Mouse (Mus musculus) olfactory bulb, adult 2 months (tissue): Measurements from ENCODE around the gene Xcl1. TPM values are rescaled to one million over a fixed set of nuclear protein-coding genes. Genes with fewer than 3 reads are reported as not detected.

Source experiments
- H3K27ac ChIP-seq: fragments of 200-500 bp; 2 replicates; pipeline ENCODE4 v1.5.1; 2012; ENCODE audit warnings: low read depth, low read length; ENCODE audit not compliant: insufficient read depth
- H3K4me1 ChIP-seq: fragments of 200-500 bp; 2 replicates; pipeline ENCODE4 v1.6.1; 2012; ENCODE audit warnings: low read length; ENCODE audit not compliant: control insufficient read depth, insufficient read depth
- H3K4me3 ChIP-seq: fragments of 200-500 bp; 2 replicates; pipeline ENCODE4 v1.5.1; 2012; ENCODE audit warnings: mild to moderate bottlenecking, low read depth, low read length, moderate library complexity; ENCODE audit not compliant: insufficient read depth
- CTCF ChIP-seq: fragments of 200-500 bp; IDR thresholded peaks from 2 replicates; pipeline ENCODE4 v1.5.1; 2012; ENCODE audit warnings: low read depth, mild to moderate bottlenecking, low read length, moderate library complexity; ENCODE audit not compliant: insufficient read depth
- POLR2A ChIP-seq: fragments of 200-500 bp; IDR thresholded peaks from 2 replicates; pipeline ENCODE4 v1.6.1; 2012; ENCODE audit warnings: mild to moderate bottlenecking, low read depth, low read length, moderate library complexity; ENCODE audit not compliant: insufficient read depth
- WGBS: fragments of 180-500 bp; shearing (Covaris S2); methylation state at CpG from one replicate; pipeline ENCODE4 v1.1.7; 2018; 5-methylcytosine and 5-hydroxymethylcytosine counted together
- polyA plus RNA-seq: library from polyadenylated mRNA; stranded (reverse); fragments of >200 nt; gene quantifications from 2 replicates; pipeline ENCODE4 v1.2.4, GENCODE M21; 2012; ENCODE audit warnings: low replicate concordance; ENCODE audit not compliant: missing spikeins, insufficient read depth, insufficient read length

Xcl1 gene
- polyA plus RNA-seq, 1 experiment, result not detected

DNA sequence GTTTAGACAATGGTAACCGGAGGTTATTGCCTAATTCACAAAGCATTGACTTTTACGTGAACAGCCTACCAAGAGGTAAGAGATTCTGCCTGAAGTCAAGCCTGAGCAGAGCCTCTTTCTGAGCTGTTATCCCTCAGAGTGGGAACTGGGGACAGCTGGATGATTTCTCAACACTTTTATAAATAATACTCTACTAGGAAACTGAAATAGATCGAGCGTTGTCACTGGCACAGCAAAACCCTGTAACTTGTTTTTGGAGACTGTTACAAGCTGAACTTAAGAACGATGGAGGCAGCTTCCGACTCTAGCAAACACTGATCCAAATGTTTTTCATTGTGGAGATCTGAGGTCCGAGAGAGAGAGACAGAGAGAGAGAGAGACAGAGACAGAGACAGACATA, 4.2 kb downstream of the Xcl1 start:
- Histone ChIP-seq H3K4me3 (no peak overlapping the region), H3K27ac (no peak overlapping the region), H3K4me1 (peaks cover 4% of the 10 kb centered on the region)
- 82% methylated on average over 7 of the region's 7 CpGs for WGBS
- no peak for TF ChIP-seq POLR2A
- TF ChIP-seq CTCF, result no peak

- Histone ChIP-seq H3K4me3 (no peak overlapping the region), H3K4me1 (peaks cover 2% of the 10 kb centered on the region), H3K27ac (no peak overlapping the region)
- TF ChIP-seq POLR2A (no peak), CTCF (no peak)
- 88% methylated on average over 3 of the region's 3 CpGs for WGBS
These were observed 5.3 kb downstream of the Xcl1 start for GRCm38 (mm10) chr1:164930006-164930405.

DNA sequence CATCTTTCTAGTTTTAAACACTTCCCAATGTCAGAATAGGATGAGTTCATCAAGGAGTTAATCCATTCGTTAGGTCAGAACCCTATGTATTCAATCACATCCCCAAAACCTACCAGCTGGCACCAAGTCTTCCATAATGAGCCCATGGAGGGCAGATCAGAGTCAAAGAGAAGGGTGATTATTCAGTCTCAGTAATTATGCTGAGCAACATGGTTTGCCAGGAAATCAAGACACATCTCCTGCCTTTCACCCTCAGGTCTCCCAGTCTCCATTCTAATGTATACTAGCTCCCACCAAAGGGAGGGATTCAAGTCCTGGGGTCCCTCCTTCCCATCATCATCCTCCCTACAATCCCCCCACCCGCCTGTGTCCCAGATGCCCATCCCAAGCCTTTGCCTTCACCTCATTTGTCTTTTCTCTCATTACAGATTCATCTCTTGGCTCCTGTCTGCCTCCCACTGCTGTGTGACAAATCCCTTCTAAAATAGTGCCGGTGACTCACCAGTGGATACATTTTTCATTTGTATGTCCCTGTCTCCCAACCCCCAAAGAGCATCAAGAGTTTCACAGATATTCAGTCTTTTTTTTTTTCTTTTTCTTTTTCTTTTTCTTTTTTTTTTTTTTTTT, 8.7 kb downstream of the Xcl1 start:
- H3K4me1 ChIP-seq, result peaks cover 2% of the 10 kb centered on the region
- TF ChIP-seq CTCF (no peak), POLR2A (no peak)
- WGBS, result 46% methylated on average over 3 of the region's 3 CpGs
- H3K27ac ChIP-seq, result peak overlapping the region; percentile 71
- H3K4me3 ChIP-seq, result no peak overlapping the region

- Histone ChIP-seq H3K4me3 (no peak overlapping the region), H3K4me1 (no peaks in the 10 kb centered on the region), H3K27ac (no peak overlapping the region; the same call in 1 of the 2 replicates)
- 57% methylated on average over 4 of the region's 4 CpGs for WGBS
- no peak for TF ChIP-seq POLR2A
- TF ChIP-seq CTCF, result peak; percentile 56
These were observed 30.3 kb downstream of the Xcl1 start for GRCm38 (mm10) chr1:164905047-164905446.

DNA sequence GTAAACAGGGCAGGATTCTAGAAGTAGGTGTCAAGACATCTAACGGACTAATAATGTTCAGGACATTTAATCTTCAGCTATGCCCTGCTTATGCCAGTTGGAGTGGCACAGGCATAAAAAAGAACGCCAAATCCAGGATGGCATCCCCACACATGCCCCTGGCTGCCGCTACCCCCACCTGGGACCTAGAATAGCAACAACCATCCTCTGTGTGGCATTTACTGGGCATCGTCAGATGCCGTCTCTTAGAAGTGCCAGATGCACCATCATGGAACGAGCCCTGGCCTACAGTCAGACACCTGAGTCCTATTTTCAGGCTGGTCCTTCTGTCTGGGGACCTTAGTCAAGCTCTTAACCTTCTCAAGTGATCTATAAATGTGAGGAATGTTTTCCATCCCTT, 34.6 kb downstream of the Xcl1 start:
- WGBS, result 86% methylated on average over 6 of the region's 6 CpGs
- Histone ChIP-seq H3K4me3 (no peak overlapping the region), H3K4me1 (peaks cover 11% of the 10 kb centered on the region), H3K27ac (0 out of 2 replicates have a peak overlapping the region, but pooled peaks have one; percentile 12)
- TF ChIP-seq CTCF (no peak), POLR2A (no peak)

DNA sequence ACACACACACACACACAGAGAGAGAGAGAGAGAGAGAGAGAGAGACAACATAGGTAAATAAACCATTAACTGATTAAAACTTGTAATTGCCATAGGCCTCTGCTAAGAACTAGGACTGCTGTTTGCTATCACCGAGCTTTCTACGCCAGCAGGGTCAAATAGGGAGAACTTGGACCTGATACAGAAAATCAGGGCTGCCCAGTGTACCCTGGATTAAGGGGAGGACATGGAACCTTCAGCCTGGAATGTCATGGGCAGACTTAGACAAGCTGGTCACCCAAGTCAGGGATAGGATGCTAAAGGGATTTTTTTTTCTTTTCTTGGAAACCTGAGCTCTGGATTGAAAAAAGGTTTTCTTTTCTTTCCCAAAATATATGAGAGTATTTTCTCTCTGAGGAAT, 35.1 kb downstream of the Xcl1 start:
- TF ChIP-seq POLR2A (no peak), CTCF (no peak)
- Histone ChIP-seq H3K4me3 (no peak overlapping the region), H3K27ac (peak overlapping the region; percentile 88; the same call in 1 of the 2 replicates), H3K4me1 (peaks cover 11% of the 10 kb centered on the region)
- 45% methylated on average over 2 of the region's 2 CpGs for WGBS

GRCm38 (mm10) chr1:164899506-164899905, 35.8 kb downstream of the Xcl1 start:
- 18% methylated on average over 7 of the region's 7 CpGs for WGBS
- H3K4me3 ChIP-seq, result no peak overlapping the region
- H3K27ac ChIP-seq, result peak overlapping the region; percentile 88
- TF ChIP-seq CTCF (no peak), POLR2A (no peak)
- peaks cover 11% of the 10 kb centered on the region for H3K4me1 ChIP-seq

GRCm38 (mm10) chr1:164898846-164899351, 36.4 kb downstream of the Xcl1 start:
- TF ChIP-seq CTCF (peak; percentile 63; the same call in 1 of the 2 replicates), POLR2A (peak; percentile 88)
- Histone ChIP-seq H3K27ac (peak overlapping the region; percentile 88), H3K4me1 (peaks cover 11% of the 10 kb centered on the region), H3K4me3 (peak overlapping the region; percentile 53)
- 0% methylated on average over 22 of the region's 22 CpGs for WGBS

DNA sequence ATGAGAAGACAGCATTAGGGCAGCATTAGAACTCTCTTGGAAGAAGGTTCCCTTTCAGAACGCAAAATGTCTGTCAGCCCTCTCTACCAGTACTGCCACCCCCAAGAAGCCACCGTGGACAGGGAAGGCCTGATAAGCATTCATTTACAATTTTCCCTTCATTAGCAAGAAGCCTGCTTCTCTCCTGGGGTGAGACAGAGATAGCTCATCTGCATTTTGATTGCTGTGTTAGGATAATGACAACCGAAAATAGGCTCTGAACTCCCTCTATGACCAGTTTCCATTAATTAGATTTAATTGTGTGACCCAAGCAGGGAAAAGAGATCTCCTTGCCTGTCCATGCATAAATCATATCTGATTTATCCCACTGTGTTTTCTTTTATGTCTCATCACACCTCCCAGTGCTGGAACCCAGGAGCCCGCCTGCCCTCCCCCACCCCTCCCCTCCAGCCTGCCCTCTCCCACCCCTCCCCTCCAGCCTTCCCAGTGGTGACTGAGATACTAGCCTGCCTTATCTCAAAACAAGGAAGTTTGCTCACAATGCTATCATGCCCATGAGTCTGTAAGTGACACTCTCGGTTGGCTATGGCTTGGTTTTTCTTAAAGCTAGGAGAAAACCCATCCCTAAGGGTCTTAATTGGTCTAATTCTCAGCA, 38.0 kb downstream of the Xcl1 start:
- TF ChIP-seq CTCF (no peak), POLR2A (no peak)
- H3K27ac ChIP-seq, result peak overlapping the region; percentile 17

More for the DNA sequence above, 38.0 kb downstream of the Xcl1 start:
- no peak overlapping the region for H3K4me3 ChIP-seq
- 50% methylated on average over 5 of the region's 5 CpGs for WGBS
- peaks cover 11% of the 10 kb centered on the region for H3K4me1 ChIP-seq
